Mouse (Mus musculus) stomach, embryonic 15.5 days (tissue): Measurements from ENCODE around the gene Fgf18. TPM values are rescaled to one million over a fixed set of nuclear protein-coding genes. Genes with fewer than 3 reads are reported as not detected.
A peak's percentile ranks its signal among the peaks of the same experiment; 100 is the strongest.

ENCODE experiments used
- ATAC-seq: fragments of 200-750 bp; cut with Nextera tagmentation; 2 replicates; pipeline ENCODE4 v1.8.0; 2017; ENCODE audit warnings: low read depth, moderate number of reproducible peaks, moderate TSS enrichment; ENCODE audit not compliant: insufficient read depth, low FRiP score
- H3K27ac ChIP-seq: fragments of 300-500 bp; sonication (generic); 2 replicates; pipeline ENCODE4 v1.5.1; 2015; ENCODE audit warnings: mild to moderate bottlenecking, inconsistent platforms
- H3K27me3 ChIP-seq: fragments of 300-500 bp; sonication (generic); replicated peaks from 2 replicates; pipeline ENCODE4 v1.6.1; 2015; ENCODE audit warnings: inconsistent platforms
- H3K36me3 ChIP-seq: fragments of 300-500 bp; sonication (generic); 2 replicates; pipeline ENCODE4 v1.6.1; 2015; ENCODE audit warnings: inconsistent platforms
- H3K4me1 ChIP-seq: fragments of 300-500 bp; sonication (generic); 2 replicates; pipeline ENCODE4 v1.6.1; 2015; ENCODE audit warnings: inconsistent platforms
- H3K4me2 ChIP-seq: fragments of 300-500 bp; sonication (generic); 2 replicates; pipeline ENCODE4 v1.6.1; 2015; ENCODE audit warnings: mild to moderate bottlenecking, inconsistent platforms
- H3K4me3 ChIP-seq: fragments of 300-500 bp; sonication (generic); replicated peaks from 2 replicates; pipeline ENCODE4 v1.5.1; 2015; ENCODE audit warnings: inconsistent platforms
- H3K9ac ChIP-seq: fragments of 300-500 bp; sonication (generic); 2 replicates; pipeline ENCODE4 v1.6.1; 2015; ENCODE audit warnings: inconsistent platforms
- H3K9me3 ChIP-seq: fragments of 300-500 bp; sonication (generic); 2 replicates; pipeline ENCODE4 v1.6.1; 2016; ENCODE audit warnings: inconsistent platforms
- WGBS: fragments of 180-500 bp; shearing (Covaris S2); methylation state at CpG from one replicate; pipeline ENCODE4 v1.1.7; 2015; 5-methylcytosine and 5-hydroxymethylcytosine counted together
- polyA plus RNA-seq: library from polyadenylated mRNA; unstranded; fragments of >200 nt; fragmentation: Nextera tagmentation; extraction: Ambion mirVana; gene quantifications from 2 replicates; pipeline ENCODE4 v1.2.1, GENCODE M21; 2015

The Fgf18 gene
- polyA plus RNA-seq, 1 experiment from 2014 or later = 3.7 TPM

GRCm38 (mm10) chr11:33104911-33105316 lies 42.3 kb downstream of the Fgf18 start:
- 56% methylated on average over 8 of the region's 8 CpGs for WGBS
- Histone ChIP-seq H3K4me3 (no peak overlapping the region), H3K4me2 (no peak overlapping the region), H3K27ac (no peak overlapping the region), H3K9me3 (no peaks in the 10 kb centered on the region), H3K27me3 (no peaks in the 10 kb centered on the region), H3K36me3 (no peaks in the 10 kb centered on the region), H3K9ac (no peak overlapping the region), H3K4me1 (peaks cover 5% of the 10 kb centered on the region)
- ATAC-seq = no peak

GRCm38 (mm10) chr11:33103291-33103943 lies 43.8 kb downstream of the Fgf18 start:
- Histone ChIP-seq H3K36me3 (no peaks in the 10 kb centered on the region), H3K27ac (no peak overlapping the region), H3K4me3 (no peak overlapping the region), H3K27me3 (no peaks in the 10 kb centered on the region), H3K9me3 (no peaks in the 10 kb centered on the region), H3K9ac (no peak overlapping the region), H3K4me1 (peaks cover 5% of the 10 kb centered on the region), H3K4me2 (no peak overlapping the region)
- WGBS = 81% methylated on average over 13 of the region's 13 CpGs
- ATAC-seq = no peak

GRCm38 (mm10) chr11:33100027-33100507 lies 47.1 kb downstream of the Fgf18 start:
- Histone ChIP-seq H3K4me1 (peaks cover 5% of the 10 kb centered on the region), H3K4me3 (peak overlapping the region; percentile 17; the same call in 1 of the 2 replicates), H3K27ac (no peak overlapping the region), H3K9me3 (no peaks in the 10 kb centered on the region), H3K9ac (no peak overlapping the region), H3K36me3 (no peaks in the 10 kb centered on the region), H3K4me2 (peak overlapping the region; percentile 43), H3K27me3 (no peaks in the 10 kb centered on the region)
- WGBS = 24% methylated on average over 10 of the region's 10 CpGs
- ATAC-seq = peak; percentile 51

- H3K4me2 ChIP-seq = no peak overlapping the region
- peaks cover 5% of the 10 kb centered on the region for H3K4me1 ChIP-seq
- H3K9ac ChIP-seq = no peak overlapping the region
- H3K36me3 ChIP-seq = no peaks in the 10 kb centered on the region
- 74% methylated on average over 4 of the region's 4 CpGs for WGBS
- no peaks in the 10 kb centered on the region for H3K27me3 ChIP-seq
- H3K27ac ChIP-seq = no peak overlapping the region
- no peaks in the 10 kb centered on the region for H3K9me3 ChIP-seq
- 0 out of 2 replicates have a peak, but pooled peaks have one; percentile 21 for ATAC-seq
- no peak overlapping the region for H3K4me3 ChIP-seq
Observed at GRCm38 (mm10) chr11:33099425-33099824, 47.8 kb downstream of the Fgf18 start.

GRCm38 (mm10) chr11:33098446-33098845 lies 48.8 kb downstream of the Fgf18 start:
- Histone ChIP-seq H3K36me3 (no peaks in the 10 kb centered on the region), H3K4me1 (peaks cover 5% of the 10 kb centered on the region), H3K27me3 (no peaks in the 10 kb centered on the region), H3K4me3 (no peak overlapping the region), H3K4me2 (no peak overlapping the region), H3K27ac (no peak overlapping the region), H3K9me3 (no peaks in the 10 kb centered on the region), H3K9ac (no peak overlapping the region)
- WGBS = 79% methylated on average over 12 of the region's 12 CpGs
- no peak for ATAC-seq

GRCm38 (mm10) chr11:33097855-33098254 lies 49.3 kb downstream of the Fgf18 start:
- Histone ChIP-seq H3K4me1 (peaks cover 5% of the 10 kb centered on the region), H3K9ac (no peak overlapping the region), H3K4me2 (no peak overlapping the region), H3K36me3 (no peaks in the 10 kb centered on the region), H3K9me3 (no peaks in the 10 kb centered on the region), H3K27ac (no peak overlapping the region), H3K27me3 (no peaks in the 10 kb centered on the region), H3K4me3 (no peak overlapping the region)
- no peak for ATAC-seq
- WGBS = 42% methylated on average over 8 of the region's 8 CpGs

GRCm38 (mm10) chr11:33089856-33090255 lies 57.3 kb downstream of the Fgf18 start:
- Histone ChIP-seq H3K9me3 (no peaks in the 10 kb centered on the region), H3K4me2 (no peak overlapping the region), H3K4me3 (no peak overlapping the region), H3K27me3 (no peaks in the 10 kb centered on the region), H3K27ac (no peak overlapping the region), H3K4me1 (no peaks in the 10 kb centered on the region), H3K9ac (no peak overlapping the region), H3K36me3 (no peaks in the 10 kb centered on the region)
- WGBS = 77% methylated on average over 6 of the region's 6 CpGs
- ATAC-seq = no peak

GRCm38 (mm10) chr11:33088181-33088580 lies 59.0 kb downstream of the Fgf18 start:
- WGBS = 38% methylated on average over 1 of the region's 1 CpGs
- no peak overlapping the region for H3K9ac ChIP-seq
- no peaks in the 10 kb centered on the region for H3K9me3 ChIP-seq
- no peaks in the 10 kb centered on the region for H3K36me3 ChIP-seq
- H3K4me1 ChIP-seq = no peaks in the 10 kb centered on the region
- H3K27me3 ChIP-seq = no peaks in the 10 kb centered on the region
- ATAC-seq = no peak
- H3K4me3 ChIP-seq = no peak overlapping the region
- no peak overlapping the region for H3K27ac ChIP-seq
- H3K4me2 ChIP-seq = no peak overlapping the region

- WGBS = 94% methylated on average over 1 of the region's 1 CpGs
Observed at GRCm38 (mm10) chr11:33086046-33086445, 61.2 kb downstream of the Fgf18 start.

GRCm38 (mm10) chr11:33085514-33085913 lies 61.7 kb downstream of the Fgf18 start:
- WGBS = 76% methylated on average over 4 of the region's 4 CpGs
- Histone ChIP-seq H3K9me3 (no peaks in the 10 kb centered on the region), H3K36me3 (no peaks in the 10 kb centered on the region), H3K9ac (no peak overlapping the region), H3K4me3 (no peak overlapping the region), H3K4me1 (no peaks in the 10 kb centered on the region), H3K4me2 (no peak overlapping the region), H3K27ac (no peak overlapping the region), H3K27me3 (no peaks in the 10 kb centered on the region)
- no peak for ATAC-seq

More at GRCm38 (mm10) chr11:33086046-33086445, 61.2 kb downstream of the Fgf18 start:
- H3K4me3 ChIP-seq = no peak overlapping the region
- no peaks in the 10 kb centered on the region for H3K27me3 ChIP-seq
- no peaks in the 10 kb centered on the region for H3K36me3 ChIP-seq
- no peak overlapping the region for H3K27ac ChIP-seq
- H3K4me2 ChIP-seq = no peak overlapping the region
- H3K9ac ChIP-seq = no peak overlapping the region
- H3K9me3 ChIP-seq = no peaks in the 10 kb centered on the region
- no peaks in the 10 kb centered on the region for H3K4me1 ChIP-seq
- no peak for ATAC-seq

GRCm38 (mm10) chr11:33085054-33085453 lies 62.1 kb downstream of the Fgf18 start:
- H3K9me3 ChIP-seq = no peaks in the 10 kb centered on the region
- H3K9ac ChIP-seq = no peak overlapping the region
- H3K36me3 ChIP-seq = no peaks in the 10 kb centered on the region
- H3K27me3 ChIP-seq = no peaks in the 10 kb centered on the region
- ATAC-seq = no peak
- no peak overlapping the region for H3K27ac ChIP-seq
- H3K4me3 ChIP-seq = no peak overlapping the region
- no peak overlapping the region for H3K4me2 ChIP-seq
- H3K4me1 ChIP-seq = no peaks in the 10 kb centered on the region
- 86% methylated on average over 3 of the region's 3 CpGs for WGBS

GRCm38 (mm10) chr11:33084041-33084440 lies 63.2 kb downstream of the Fgf18 start:
- no peak overlapping the region for H3K9ac ChIP-seq
- H3K4me3 ChIP-seq = no peak overlapping the region
- no peak for ATAC-seq
- no peaks in the 10 kb centered on the region for H3K9me3 ChIP-seq
- no peaks in the 10 kb centered on the region for H3K36me3 ChIP-seq
- no peak overlapping the region for H3K4me2 ChIP-seq
- WGBS = 81% methylated on average over 2 of the region's 2 CpGs
- no peak overlapping the region for H3K27ac ChIP-seq
- no peaks in the 10 kb centered on the region for H3K4me1 ChIP-seq
- no peaks in the 10 kb centered on the region for H3K27me3 ChIP-seq
